Mouse (Mus musculus): ENCODE measurements at regions not wholly inside any gene's neighbourhood (a gene's known extent, or its start where the extent isn't known, plus 50 kb on each side); places are given as distances from the start of the nearest gene placed in this dataset.

GRCm38 (mm10) chr9:94267243-94267642 is 270.6 kb downstream of the 1190002N15Rik start:
- no peak for DNase-seq (ENCODE audit: low read depth, low spot score)

GRCm38 (mm10) chr9:94239479-94240241 is 298.2 kb downstream of the 1190002N15Rik start:
- no peak for DNase-seq (ENCODE audit: low read depth, low spot score)

DNA sequence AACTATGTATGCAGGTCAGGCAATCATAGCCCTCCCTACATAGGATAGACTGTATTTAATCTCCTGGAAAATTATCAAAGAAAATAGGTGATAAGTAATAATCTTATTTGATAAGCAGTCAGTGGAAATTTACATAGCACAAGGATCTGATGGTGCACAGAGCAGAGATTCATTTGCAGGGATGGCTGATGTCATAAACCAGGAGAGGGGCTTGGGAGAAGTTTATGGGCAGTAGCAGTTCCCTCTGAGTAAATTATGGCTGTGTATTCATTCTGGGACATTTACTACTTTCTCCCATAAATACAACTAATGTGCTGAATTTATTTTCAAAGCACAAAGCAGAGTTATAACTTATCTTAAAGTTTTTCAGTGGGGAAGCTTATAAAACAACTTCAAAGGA is 299.3 kb downstream of the 1190002N15Rik start:
- DNase-seq (ENCODE audit: low read depth, low spot score), result no peak

- DNase-seq (ENCODE audit: low read depth, low spot score), result no peak
Measured at GRCm38 (mm10) chr9:94229537-94229936, 308.3 kb downstream of the 1190002N15Rik start.

DNA sequence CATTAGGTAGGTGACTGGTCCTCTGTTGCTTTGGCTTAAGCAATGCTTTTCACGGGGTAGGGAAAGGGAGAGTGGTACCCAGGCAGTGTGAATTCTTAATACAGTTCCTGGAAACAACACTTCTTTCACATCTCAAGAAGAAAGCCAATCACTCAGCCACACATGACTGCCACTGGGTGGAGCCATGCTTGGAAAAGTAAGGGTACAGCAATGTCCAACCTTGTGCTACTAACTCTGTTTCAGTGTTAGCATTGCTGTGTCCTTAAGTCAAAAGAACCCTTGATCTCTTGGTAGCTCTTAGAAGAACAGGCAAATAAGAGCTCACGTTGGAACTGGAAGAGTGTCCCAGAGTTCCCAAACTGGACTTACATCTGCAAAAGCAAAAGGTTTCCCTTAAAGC is 318.8 kb downstream of the 1190002N15Rik start:
- DNase-seq (ENCODE audit: low read depth, low spot score), result no peak

DNA sequence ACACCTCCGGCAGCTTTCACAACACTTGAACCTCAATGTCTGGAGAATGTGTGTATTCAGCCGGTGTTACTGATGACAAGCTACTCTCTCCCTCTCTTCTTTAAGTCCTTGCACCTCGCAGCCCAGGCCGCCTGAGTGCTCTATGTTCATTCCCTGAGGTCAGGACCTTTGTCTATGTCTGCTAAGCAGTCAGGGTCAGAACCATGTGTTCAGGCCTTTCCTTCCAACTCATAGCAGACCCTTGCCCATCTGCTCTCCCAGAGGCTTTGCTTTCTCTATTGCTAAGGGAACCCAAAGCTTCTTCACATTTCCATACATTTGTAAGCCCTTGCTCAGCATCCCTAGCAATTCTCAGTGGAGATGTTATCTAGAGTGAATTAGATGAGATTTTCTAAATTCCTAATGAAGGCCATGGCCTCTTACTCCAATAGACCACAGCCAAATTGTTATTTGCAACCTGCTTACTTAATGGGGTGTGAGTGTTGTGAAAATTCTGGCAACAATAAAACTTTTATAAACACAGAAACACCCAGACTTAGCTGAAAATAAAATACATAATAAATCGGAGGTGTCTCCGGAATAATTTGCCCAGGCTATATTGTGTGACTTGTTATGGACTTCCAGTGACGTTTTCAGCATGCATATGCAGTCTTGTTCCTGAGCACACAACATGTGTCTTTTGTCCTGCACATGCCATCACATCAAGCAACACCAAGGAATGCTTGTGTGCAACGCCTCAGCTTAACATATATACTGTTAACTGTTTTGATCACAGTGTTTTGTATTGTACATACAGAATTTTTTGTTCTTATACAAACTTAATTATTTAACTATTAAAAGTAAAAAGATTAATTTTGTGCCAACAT is 321.2 kb downstream of the 1190002N15Rik start:
- no peak for DNase-seq (ENCODE audit: low read depth, low spot score)

GRCm38 (mm10) chr9:94210467-94211249 is 327.2 kb downstream of the 1190002N15Rik start:
- no peak for DNase-seq (ENCODE audit: low read depth, low spot score)

DNA sequence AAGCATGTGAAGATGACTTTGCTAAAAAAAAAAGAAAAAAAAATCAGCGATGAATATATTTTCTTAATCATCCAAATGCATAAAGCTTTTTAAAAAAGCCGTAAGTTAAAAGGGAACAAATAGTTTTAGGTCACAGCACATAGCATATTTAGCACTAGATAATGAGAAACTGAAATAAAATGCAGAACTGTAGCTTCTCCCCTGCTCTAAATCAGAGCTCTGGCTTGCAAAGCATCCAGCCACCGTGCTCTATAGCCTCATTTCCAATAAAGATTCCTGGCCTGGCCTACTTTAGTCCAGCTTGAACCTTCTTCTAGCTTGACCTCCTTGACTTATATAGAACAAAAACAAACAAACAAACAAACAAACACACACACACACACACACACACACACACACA is 328.9 kb downstream of the 1190002N15Rik start:
- no peak for DNase-seq (ENCODE audit: low read depth, low spot score)

- no peak for DNase-seq (ENCODE audit: low read depth, low spot score)
Measured at GRCm38 (mm10) chr9:94200892-94201291, 337.0 kb downstream of the 1190002N15Rik start.

DNA sequence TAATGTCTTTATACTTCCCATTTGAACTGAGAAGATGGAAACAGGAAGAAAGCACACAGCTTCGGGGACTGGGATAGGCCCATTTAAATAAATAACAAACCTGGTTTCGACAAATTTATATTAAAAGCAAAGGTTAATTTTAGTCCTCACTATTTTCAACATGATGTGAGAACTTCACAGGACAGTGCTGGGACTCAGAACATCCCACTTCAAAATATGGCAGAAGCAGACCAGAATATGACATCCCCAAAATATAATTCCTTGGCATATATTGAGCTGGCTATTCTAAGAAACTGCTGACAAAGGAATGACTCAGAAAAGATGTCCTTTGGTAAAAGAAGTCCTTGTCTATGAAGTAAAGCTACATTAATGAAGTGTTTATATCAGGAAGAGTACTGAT is 338.0 kb downstream of the 1190002N15Rik start:
- DNase-seq (ENCODE audit: low read depth, low spot score), result peak; percentile 64

DNA sequence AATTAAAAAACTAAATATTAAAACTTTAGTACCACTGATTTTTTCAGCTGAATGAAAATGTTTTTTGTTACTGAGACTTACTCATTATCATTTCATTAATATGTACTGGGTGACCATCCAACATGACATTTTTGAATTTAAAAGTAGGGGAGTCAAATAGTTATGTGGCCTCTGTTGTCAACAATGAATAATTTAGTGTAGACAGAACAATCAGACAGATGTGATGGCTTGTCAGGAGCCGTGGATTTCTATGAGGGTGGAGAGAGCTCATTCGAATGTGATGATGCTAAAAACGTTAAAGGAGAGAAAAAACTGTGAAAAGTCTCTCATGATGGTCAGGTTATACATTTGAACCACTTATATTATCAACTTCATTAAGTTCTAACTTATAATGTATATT is 346.8 kb downstream of the 1190002N15Rik start:
- DNase-seq (ENCODE audit: low read depth, low spot score), result no peak

DNA sequence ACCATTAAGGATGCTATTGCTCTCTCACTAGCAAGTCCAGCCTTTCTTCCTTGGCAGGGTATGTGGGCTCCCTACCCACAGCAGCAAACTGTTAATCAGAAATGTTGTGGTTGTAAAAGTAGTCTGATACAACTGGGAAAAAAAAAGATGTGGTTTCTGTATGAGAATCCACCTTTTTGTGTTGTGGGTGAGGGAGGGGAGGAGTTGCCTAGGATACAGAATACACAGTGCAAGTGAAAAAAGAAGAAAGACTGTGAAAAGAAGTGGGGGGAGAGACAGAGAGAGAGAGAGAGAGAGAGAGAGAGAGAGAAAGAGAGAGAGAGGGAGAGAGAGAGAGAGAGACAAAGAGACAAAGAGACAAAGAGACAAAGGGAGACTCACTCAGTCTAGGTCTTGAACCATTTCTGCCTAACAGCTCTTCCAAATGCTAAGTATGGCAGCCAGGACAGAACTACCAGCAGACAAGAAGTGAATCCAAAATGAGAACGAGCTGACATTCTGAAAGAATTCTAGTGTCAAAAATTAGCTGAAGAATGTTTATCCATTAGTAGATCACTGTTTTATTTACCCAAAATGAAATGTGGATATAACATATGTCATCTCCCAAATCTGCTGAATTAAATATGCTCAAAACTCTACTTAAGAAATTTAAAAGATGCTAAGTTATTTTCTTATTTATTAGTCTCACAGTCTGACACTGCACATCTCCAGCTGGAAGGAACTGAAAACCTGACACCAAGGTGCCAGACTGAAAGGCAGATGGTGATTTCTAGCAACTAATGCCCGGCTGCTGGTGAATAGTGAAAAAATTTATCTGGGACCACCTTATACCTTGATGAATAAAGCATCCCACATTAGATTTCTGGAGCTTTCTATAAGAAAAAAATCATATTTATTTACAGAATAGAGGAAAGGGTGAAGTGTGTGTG is 347.7 kb downstream of the 1190002N15Rik start:
- DNase-seq (ENCODE audit: low read depth, low spot score), result no peak

DNA sequence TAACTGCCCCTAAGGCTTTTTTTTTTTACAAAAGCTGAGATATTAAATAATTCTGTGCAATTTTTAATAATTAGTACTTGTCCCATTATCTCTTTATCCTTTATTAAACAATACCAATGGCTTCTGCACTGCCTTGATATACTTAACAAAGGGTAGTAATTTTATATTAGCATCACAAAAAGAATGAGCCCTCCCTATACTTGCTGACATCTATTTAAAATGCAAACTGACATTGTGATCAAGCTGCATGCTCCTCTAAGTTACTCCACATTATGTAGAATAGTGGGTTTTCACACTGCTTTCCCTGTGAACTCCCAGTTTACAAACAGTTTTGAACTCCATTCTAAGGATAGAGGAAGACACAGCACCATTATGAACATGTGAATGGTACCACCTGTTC is 349.8 kb downstream of the 1190002N15Rik start:
- no peak for DNase-seq (ENCODE audit: low read depth, low spot score)

DNA sequence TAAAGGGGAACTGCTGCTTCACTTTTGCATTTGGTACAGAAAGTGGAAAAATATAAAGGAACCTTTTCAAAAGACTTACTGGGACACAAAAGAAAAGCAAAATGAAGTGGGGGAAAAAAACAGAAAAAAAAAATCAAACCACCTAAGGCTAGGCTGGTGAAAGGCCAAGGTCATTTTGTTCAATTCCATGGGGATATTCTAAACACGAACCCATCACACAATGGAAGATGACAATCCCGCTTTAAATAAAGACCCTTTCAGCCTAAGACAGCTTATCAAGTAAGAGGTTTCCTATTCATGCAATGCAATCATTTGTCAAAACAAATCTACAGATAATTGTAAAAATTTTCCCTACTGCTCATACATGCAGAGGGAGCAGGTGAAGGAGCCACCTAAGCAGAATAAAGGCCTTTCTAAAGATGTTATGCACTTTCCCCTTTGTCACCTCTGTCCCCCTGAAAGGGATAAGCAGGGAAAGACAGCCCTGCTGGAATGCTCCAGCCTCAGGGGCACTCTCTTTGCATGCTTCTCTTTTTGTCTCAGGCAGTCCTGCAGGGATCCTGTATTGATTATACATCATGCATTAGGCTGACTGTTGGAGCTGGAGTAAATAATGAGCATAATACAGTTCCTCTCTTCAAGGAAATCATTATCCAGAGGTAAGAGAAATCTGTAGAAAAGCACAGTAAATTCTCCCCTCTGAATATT is 367.8 kb downstream of the 1190002N15Rik start:
- no peak for DNase-seq (ENCODE audit: low read depth, low spot score)

DNA sequence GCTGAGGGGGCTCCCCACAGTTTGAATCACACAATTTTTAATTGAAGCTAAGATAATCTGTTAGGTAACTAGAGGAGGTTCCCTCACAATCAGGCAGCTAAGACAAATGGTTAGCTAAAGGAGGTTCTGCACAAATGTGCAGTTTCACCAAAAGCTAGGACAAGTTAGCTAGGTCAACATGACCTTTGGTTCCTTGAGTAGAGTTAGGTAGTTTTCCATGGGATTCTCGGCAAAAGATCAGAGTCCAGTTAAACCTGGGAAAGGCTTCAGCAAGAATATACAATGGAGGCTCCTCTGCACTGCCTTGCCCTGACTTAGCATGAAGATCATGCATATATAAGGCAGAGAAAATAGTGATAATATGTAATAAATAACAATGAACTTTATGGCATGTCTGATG is 374.2 kb downstream of the 1190002N15Rik start:
- DNase-seq (ENCODE audit: low read depth, low spot score), result no peak

DNA sequence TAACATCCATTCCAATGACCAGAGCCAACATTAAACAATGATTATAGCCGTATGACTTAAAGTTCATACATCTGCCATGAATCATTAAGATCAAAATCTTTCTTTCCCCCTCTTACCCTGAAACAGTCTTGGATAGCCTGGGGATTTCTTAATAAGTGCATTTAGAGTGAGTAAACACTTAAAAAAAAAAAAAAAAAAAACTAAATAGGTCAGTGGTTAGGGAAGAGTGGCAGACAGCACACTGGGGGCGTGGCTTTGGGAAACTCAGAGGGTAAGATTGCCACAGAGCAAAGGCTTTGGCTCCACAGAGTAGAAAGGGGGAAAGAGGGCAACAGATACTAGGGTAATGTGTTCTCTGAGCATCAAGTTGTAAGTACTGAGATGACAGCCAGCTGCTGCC is 382.3 kb downstream of the 1190002N15Rik start:
- no peak for DNase-seq (ENCODE audit: low read depth, low spot score)

DNA sequence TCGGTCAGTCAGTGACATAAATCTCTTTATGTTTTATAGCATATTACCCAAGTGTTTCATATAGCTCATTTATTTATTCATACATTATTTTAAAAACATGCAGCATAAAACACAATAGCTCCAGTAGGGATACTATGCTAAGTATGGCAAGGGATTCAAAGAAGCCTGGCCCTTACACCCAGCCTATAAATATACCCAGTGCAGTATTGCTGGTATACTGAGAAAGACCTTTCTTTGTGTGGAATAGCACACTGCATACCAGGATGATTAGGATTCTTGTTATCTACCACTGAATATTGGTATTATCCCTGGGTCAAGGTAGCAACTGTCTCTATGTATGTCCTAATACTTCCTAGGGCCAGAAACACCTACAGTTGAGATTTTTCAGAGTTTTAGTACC is 389.4 kb downstream of the 1190002N15Rik start:
- no peak for DNase-seq (ENCODE audit: low read depth, low spot score)

- DNase-seq (ENCODE audit: low read depth, low spot score), result no peak
Measured at GRCm38 (mm10) chr9:94146787-94147186, 391.1 kb downstream of the 1190002N15Rik start.

DNA sequence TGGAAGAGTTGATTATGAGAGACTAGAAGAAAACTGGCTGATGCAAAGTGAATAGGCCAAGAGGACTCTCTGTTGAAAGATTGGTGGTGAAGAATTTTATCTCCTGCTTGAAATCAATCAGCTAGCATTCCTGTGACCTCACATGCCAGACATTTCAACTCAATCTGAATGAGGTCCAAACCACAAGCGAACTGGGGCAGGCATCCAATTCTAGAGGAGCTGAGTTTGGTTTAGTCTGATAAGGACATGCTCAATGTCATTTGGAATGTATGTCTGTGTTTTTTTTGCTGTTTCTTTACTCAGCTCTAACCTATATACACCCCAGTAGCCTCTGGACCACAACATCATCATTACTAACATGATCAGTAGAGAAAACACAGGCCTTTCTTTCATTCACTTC is 401.4 kb downstream of the 1190002N15Rik start:
- no peak for DNase-seq (ENCODE audit: low read depth, low spot score)

DNA sequence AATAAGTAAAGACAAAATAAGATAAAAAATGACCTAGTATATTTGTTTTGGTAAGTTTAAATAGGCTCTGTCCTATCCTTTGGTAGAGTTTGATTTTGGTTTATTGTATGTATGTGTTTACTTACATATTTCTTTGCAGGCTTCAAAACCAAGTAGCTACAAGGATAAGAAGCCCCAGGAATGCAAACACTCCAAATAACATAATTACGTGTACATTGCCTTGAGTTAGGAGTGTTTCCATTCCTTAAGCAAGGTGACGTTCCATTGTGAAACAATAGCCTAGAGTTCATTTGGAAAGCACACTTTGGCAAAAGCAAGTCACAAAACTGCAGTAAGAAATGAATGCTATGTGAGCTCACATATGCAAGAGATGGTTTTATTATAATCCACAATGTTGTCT is 404.2 kb downstream of the 1190002N15Rik start:
- no peak for DNase-seq (ENCODE audit: low read depth, low spot score)
